Mouse (Mus musculus) frontal cortex, postnatal 10 days (tissue): ENCODE data around the gene Ceacam15.

Experiments
- DNase-seq, 2 experiments: peaks; one replicate each; pipeline ENCODE4 v3.0.0; 2022; ENCODE audit warnings: low spot score in 2 of 2, mixed read lengths in 1 of 2

Gene Ceacam15

DNA sequence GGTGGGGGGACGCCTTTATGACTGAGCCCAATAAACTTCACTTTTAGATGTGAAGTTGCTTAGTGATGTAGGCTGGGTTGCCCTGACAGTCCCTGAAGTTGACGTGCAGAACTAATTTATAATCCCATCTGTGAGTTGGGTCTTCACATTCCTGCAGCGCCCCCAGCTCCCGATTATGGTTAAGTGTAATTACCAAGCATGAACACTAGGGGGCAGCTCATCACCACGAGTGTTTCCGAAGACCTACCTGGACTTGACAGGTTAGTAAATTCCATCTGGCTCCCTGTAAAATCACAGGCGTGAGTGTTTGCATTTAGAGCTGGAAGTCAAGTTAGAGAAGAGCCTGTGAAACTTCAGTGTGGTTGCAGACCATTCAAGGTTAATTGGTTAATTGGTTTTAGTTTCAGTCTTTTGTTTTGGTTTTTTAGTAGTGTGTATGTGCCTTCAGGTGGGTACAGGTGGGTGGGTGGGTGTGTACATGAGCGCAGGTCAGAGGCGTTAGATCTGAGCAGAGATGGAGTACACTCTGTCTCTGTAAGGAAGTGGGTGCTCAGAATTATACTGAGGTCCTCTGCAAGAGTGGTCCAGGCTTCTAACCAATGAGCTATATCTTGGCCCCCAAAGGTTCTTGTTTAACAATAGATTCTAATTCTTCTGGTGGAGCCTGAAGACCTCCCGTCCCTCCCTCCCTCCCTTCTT is 45.8 kb downstream of the Ceacam15 start:
- DNase-seq, result peak in 1 of 2 experiments; percentile 37

DNA sequence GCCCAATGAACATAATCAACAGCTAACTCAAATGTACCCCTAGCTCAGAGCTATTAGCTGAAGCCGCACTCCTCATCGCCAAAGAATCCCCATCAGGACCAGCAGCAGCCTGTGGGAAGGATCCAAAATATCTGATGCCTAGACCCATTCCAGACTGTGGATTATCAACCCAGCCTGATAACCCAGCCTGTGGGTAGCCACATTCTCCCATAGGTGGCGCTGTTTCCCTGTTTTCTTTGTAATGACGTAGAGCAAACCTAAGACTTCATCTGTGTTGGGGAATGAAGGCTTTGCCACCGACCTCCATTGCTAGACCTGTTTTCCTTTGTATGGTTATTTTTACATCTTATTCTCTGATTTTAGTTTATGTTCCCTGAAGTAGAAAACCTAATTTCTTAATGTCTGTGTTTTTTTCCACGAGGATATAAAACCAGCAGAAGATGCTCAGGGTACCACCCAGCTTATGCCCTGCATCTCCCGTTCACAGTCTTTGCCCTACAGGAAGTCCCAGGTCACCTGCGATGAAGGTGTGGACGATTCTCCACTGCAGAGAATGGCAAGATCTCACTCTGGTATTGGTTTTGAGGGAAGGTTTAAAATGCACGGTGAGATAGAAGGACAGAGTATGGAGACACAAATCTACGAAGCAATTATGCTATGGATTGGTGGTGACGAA is 47.3 kb downstream of the Ceacam15 start:
- peak in 1 of 2 experiments; percentile 60 for DNase-seq

DNA sequence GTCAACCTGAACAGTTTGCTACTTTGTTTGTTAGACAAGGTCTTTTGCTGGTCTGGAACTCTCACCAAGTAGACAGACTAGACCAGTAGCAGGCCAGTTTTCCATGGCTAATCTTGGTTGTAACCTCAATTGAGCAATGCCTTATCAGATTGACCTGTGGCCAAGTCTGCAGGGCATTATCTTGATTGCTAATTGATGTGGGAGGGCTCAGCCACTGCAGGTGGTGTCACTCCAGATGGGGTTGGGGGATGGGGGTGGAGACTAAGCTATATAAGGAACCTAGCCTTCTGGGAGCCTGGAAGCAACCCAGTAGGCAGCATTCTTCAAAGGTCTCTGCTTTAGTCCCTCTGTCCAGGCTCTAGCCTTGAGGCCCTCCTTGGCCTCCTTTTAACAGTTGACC is 51.8 kb downstream of the Ceacam15 start:
- no peak for DNase-seq

DNA sequence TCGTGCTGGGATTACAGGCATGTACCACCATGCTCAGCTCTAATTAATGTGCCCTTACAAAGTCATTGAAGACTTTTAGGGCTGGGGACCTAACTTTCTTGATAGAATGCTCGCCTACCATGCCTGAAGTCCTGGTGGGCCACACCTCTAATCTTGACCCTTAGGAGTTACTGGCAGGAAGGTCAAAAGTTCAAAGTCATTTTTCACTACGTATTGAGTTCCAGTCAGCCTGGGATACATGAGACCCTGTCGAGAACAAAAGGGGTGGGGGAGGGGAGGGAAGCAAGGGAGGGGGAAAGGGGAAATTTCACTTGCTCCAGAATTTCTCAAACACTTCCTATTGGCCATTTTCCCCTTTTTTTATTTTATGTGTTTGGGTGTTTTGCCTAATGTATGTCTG is 52.4 kb downstream of the Ceacam15 start:
- no peak for DNase-seq
